Mouse (Mus musculus) erythroblast, embryonic 14.5 days (primary cell): ENCODE results near the gene Psenen. TPM values are rescaled to one million over a fixed set of nuclear protein-coding genes. Genes with fewer than 3 reads are reported as not detected.

ENCODE experiments used
- H3K27me3 ChIP-seq: 2 replicates; pipeline ENCODE4 v1.6.1; 2012; ENCODE audit warnings: inconsistent platforms; ENCODE audit not compliant: control insufficient read depth
- H3K36me3 ChIP-seq: 2 replicates; pipeline ENCODE4 v1.6.1; 2012; ENCODE audit warnings: mild to moderate bottlenecking, inconsistent platforms; ENCODE audit not compliant: control insufficient read depth
- H3K4me1 ChIP-seq: 2 replicates; pipeline ENCODE4 v1.6.1; 2012; ENCODE audit warnings: inconsistent platforms; ENCODE audit not compliant: control insufficient read depth
- H3K4me3 ChIP-seq: replicated peaks from 2 replicates; pipeline ENCODE3; 2012; ENCODE audit warnings: moderate library complexity, mild to moderate bottlenecking, inconsistent platforms
- H3K9me3 ChIP-seq: 2 replicates; pipeline ENCODE4 v1.6.1; 2012; ENCODE audit warnings: low read length, inconsistent platforms, mixed read lengths; ENCODE audit not compliant: control insufficient read depth
- GATA1 ChIP-seq: IDR thresholded peaks from 2 replicates; pipeline ENCODE4 v1.6.1; 2012; ENCODE audit warnings: low read length, inconsistent platforms, mixed read lengths
- TAL1 ChIP-seq: IDR thresholded peaks from 3 replicates; pipeline ENCODE4 v1.6.1; 2012; ENCODE audit warnings: low read length, inconsistent platforms, mixed read lengths
- polyA plus RNA-seq: library from polyadenylated mRNA; stranded (reverse); fragments of >175 nt; gene quantifications from 2 replicates; pipeline ENCODE4 v1.2.3, GENCODE M21; 2012

Psenen gene
- polyA plus RNA-seq, 1 experiment = 8.9 TPM

DNA sequence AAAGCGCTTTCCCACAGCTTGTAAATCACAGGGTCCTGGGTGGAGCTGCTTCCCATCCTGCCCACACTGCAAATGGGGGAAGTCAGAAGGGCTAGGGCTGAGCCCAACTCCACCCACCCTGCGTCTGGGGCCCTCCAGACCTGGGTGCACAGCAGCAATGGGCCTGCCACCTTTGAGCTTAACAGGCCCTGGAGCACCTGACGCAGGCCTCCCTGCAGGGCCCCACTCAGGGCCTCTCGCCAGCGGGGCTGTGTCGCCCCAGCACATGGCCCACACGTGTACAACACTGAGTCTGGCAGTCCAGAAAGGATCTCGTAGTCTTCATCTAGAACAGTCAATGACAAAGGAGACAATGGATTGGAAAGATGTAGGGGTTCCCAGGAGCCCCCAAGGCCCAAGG, 16.5 kb upstream of the Psenen start:
- no peaks in the 10 kb centered on the region for H3K27me3 ChIP-seq
- peaks cover 2% of the 10 kb centered on the region for H3K4me1 ChIP-seq
- H3K4me3 ChIP-seq = no peak overlapping the region
- no peak for TF ChIP-seq TAL1
- TF ChIP-seq GATA1 = no peak
- no peaks in the 10 kb centered on the region for H3K9me3 ChIP-seq
- peaks cover 99% of the 10 kb centered on the region for H3K36me3 ChIP-seq

GRCm38 (mm10) chr7:30572969-30573368, 9.5 kb upstream of the Psenen start:
- Histone ChIP-seq H3K4me1 (peaks cover 19% of the 10 kb centered on the region), H3K27me3 (no peaks in the 10 kb centered on the region), H3K4me3 (no peak overlapping the region), H3K9me3 (no peaks in the 10 kb centered on the region), H3K36me3 (peaks cover 100% of the 10 kb centered on the region)
- TF ChIP-seq TAL1 = no peak
- TF ChIP-seq GATA1 = no peak

DNA sequence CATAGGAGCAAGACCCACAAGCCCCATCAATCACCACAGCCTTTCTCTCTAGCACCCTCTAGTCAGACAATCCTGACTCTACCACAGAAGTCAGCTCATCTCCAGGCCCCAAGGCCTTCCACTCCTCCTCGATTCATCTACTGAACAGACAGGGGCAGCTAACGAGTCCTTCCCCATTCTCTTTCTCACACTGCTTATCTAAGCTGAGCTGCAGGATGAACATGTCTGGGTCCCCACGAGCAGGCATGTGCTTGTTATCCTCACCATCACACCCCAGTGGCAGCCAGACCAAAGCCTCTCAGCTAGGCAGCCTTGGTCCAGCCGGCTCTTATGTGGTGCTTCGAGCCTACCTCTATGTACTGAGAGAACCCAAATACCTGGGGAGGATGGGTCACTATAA, 9.0 kb upstream of the Psenen start:
- Histone ChIP-seq H3K36me3 (peaks cover 99% of the 10 kb centered on the region), H3K27me3 (no peaks in the 10 kb centered on the region), H3K4me1 (peaks cover 19% of the 10 kb centered on the region), H3K4me3 (no peak overlapping the region), H3K9me3 (no peaks in the 10 kb centered on the region)
- TF ChIP-seq TAL1 (no peak), GATA1 (no peak)

DNA sequence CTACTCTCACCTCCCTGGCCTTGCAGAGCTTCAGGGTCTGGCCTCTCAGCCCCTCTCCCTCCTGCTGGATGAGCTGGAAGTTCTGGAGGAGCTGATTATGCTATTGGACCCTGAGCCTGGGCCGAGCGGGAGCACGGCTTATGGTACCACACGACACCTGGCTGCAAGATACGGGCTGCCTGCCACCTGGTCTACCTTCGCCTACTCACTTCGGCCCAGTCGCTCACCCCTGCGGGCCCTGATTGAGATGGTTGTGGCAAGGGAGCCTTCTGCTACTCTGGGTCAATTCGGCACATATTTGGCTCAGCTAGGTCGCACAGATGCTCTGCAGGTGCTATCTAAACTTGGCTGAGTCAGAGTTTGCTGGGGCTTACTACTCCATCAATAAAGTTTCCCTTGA, 4.1 kb upstream of the Psenen start:
- TF ChIP-seq GATA1 (no peak), TAL1 (no peak)
- peaks cover 29% of the 10 kb centered on the region for H3K4me1 ChIP-seq
- peaks cover 83% of the 10 kb centered on the region for H3K36me3 ChIP-seq
- no peaks in the 10 kb centered on the region for H3K27me3 ChIP-seq
- no peak overlapping the region for H3K4me3 ChIP-seq
- no peaks in the 10 kb centered on the region for H3K9me3 ChIP-seq

- H3K4me1 ChIP-seq = peaks cover 33% of the 10 kb centered on the region
- no peak overlapping the region for H3K4me3 ChIP-seq
- no peaks in the 10 kb centered on the region for H3K27me3 ChIP-seq
- TF ChIP-seq TAL1 = no peak
- no peak for TF ChIP-seq GATA1
- no peaks in the 10 kb centered on the region for H3K9me3 ChIP-seq
- H3K36me3 ChIP-seq = peaks cover 73% of the 10 kb centered on the region
These were observed 2.6 kb upstream of the Psenen start for GRCm38 (mm10) chr7:30566033-30566432.

- TF ChIP-seq GATA1 = no peak
- H3K9me3 ChIP-seq = no peaks in the 10 kb centered on the region
- peaks cover 40% of the 10 kb centered on the region for H3K4me1 ChIP-seq
- peaks cover 69% of the 10 kb centered on the region for H3K36me3 ChIP-seq
- peak within 1 kb of the TSS; percentile 94 for H3K4me3 ChIP-seq
- no peaks in the 10 kb centered on the region for H3K27me3 ChIP-seq
These were observed 1.6 kb upstream of the Psenen start, which contains the start of gene Igflr1 for GRCm38 (mm10) chr7:30564970-30565571. Igflr1 (plus strand) TSS chr7:30565427.

DNA sequence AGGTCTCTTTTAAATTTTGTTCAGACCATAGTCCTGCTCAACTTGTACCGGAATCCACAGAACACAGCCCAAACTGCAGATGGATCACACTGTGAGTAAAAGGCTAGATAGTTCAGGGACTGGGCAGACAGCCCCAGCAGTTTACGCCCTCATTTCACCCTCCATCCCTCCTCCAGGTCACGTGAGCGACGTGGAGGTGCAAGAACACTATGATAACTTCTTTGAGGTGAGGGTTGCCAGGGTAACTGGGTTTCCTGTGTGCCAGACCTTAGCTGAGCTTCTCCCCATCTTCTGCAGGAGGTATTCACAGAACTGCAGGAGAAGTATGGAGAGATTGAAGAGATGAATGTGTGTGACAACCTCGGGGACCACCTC, 466 bp upstream of the Psenen start:
- TF ChIP-seq TAL1 (no peak), GATA1 (no peak)
- Histone ChIP-seq H3K9me3 (no peaks in the 10 kb centered on the region), H3K4me1 (peaks cover 50% of the 10 kb centered on the region), H3K36me3 (peaks cover 57% of the 10 kb centered on the region), H3K4me3 (peak overlapping the region; percentile 94), H3K27me3 (no peaks in the 10 kb centered on the region)

GRCm38 (mm10) chr7:30562526-30563116, 806 bp downstream of the Psenen start:
- Histone ChIP-seq H3K9me3 (no peaks in the 10 kb centered on the region), H3K4me3 (peak overlapping the region; percentile 94), H3K27me3 (no peaks in the 10 kb centered on the region), H3K36me3 (peaks cover 51% of the 10 kb centered on the region), H3K4me1 (peaks cover 63% of the 10 kb centered on the region)
- TF ChIP-seq GATA1 (no peak), TAL1 (no peak)

GRCm38 (mm10) chr7:30560296-30560695, 3.1 kb downstream of the Psenen start:
- TF ChIP-seq GATA1 (no peak), TAL1 (no peak)
- Histone ChIP-seq H3K36me3 (peaks cover 51% of the 10 kb centered on the region), H3K4me3 (peak overlapping the region; percentile 87), H3K27me3 (no peaks in the 10 kb centered on the region), H3K4me1 (peaks cover 68% of the 10 kb centered on the region), H3K9me3 (no peaks in the 10 kb centered on the region)
